8 mouse cellular contexts compared by ENCODE assay signal in the genomic region with DNA sequence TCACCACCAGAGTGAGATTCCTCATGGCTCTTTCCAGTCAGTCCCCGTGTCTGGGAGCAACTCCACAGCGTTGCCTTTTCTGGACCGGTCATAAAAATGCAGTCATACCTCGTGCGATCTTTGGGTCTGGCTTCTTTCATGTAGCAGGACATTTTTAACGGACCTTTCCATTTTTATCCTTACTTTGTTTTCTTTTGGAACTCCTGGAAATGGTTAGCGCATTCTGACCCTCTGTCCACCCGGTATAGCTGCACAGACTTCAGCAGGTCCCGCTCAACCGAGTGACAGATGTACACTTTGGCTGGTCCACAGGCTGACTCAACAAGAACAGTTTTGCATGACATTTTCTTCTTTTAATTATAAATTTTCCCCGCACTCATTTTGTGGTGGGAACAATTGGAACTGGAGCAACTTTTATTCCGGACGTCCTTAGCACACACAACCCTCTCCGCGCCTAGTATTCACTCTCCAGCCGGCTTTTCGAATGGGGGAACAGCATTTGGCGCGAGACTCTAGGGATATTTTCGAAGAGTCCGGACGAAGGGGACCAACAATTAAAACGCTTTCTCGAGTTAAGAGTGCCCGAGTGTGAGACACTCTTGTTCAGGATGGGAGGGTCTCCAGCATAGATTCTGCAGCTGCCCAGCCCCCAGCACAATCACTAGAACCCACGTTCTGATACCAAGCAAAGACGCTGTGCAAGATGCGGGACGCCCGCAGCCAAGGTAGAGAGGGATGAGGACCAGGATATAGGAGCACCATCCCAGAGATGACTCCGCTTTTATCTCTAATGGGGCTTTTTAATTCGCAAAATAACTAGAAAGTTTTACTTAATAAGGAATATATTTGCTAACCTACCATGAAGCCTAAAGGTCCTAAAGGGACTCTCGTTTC. TPM values are rescaled to one million over a fixed set of nuclear protein-coding genes. Genes with fewer than 3 reads are reported as not detected.
DNase-seq lines count a peak whose midpoint lies in the region; ATAC-seq and TF ChIP-seq lines count a peak whose summit lies in the region.

A gene (minus strand): TSS at position 211 of the 894 bp plus-strand sequence.

- peak within 1 kb of the TSS; percentile 93 for H3K27ac ChIP-seq in spleen, adult 2 months (ENCODE audit: insufficient read depth, low read length)
- H3K27ac ChIP-seq in limb, embryonic 10.5 days = peak within 1 kb of the TSS; percentile 79
- H3K27ac ChIP-seq in olfactory bulb, adult 2 months (ENCODE audit: insufficient read depth, low read depth, low read length) = no peak within 1 kb of the TSS

- H3K27me3 ChIP-seq in spleen, adult 2 months (ENCODE audit: control insufficient read depth, insufficient read depth, low read length) = no peaks in the 10 kb centered on the region
- peaks cover 39% of the 10 kb centered on the region for H3K27me3 ChIP-seq in limb, embryonic 10.5 days (ENCODE audit: low read depth, poor library complexity, severe bottlenecking)

- peak within 1 kb of the TSS; percentile 80 for H3K4me3 ChIP-seq in spleen, adult 2 months (ENCODE audit: extremely low read depth, insufficient read depth, insufficient read length)
- peak within 1 kb of the TSS; percentile 66 for H3K4me3 ChIP-seq in limb, embryonic 10.5 days
- H3K4me3 ChIP-seq in olfactory bulb, adult 2 months (ENCODE audit: insufficient read depth, low read depth, low read length) = peak within 1 kb of the TSS; percentile 70

- no peaks in the 10 kb centered on the region for H3K9me3 ChIP-seq in limb, embryonic 10.5 days (replicated peaks)

- no peak for TF ChIP-seq POLR2A in spleen, adult 2 months (IDR thresholded peaks at IDR 0.05; ENCODE audit: low read depth, low read length)
- no peak for TF ChIP-seq POLR2A in olfactory bulb, adult 2 months (IDR thresholded peaks at IDR 0.05; ENCODE audit: insufficient read depth, low read depth, low read length)

- peaks cover 8% of the 10 kb centered on the region; the same call in 1 of the 2 replicates for H3K4me1 ChIP-seq in spleen, adult 2 months (ENCODE audit: control insufficient read depth, insufficient read depth, insufficient read length)
- H3K4me1 ChIP-seq in limb, embryonic 10.5 days = peaks cover 32% of the 10 kb centered on the region
- H3K4me1 ChIP-seq in olfactory bulb, adult 2 months (ENCODE audit: control insufficient read depth, insufficient read depth, low read length) = peaks cover 13% of the 10 kb centered on the region

- peak; percentile 20 for DNase-seq in CD4-positive, CD25-positive, alpha-beta regulatory T cell, adult 2 months (ENCODE audit: low read depth, low spot score)
- no peak for DNase-seq in spleen, adult 2 months (ENCODE audit: low read depth in 1 of 2, low spot score in 2 of 2)
- no peak for DNase-seq in spleen, postnatal 14 days (ENCODE audit: low spot score in 2 of 2)
- DNase-seq in limb, embryonic 10.5 days (ENCODE audit: low spot score) = peak; percentile 49
- DNase-seq in left cerebral cortex, adult 9 months (ENCODE audit: low spot score in 2 of 2) = no peak
- DNase-seq in right cerebral cortex, postnatal 36 days (ENCODE audit: low spot score in 2 of 2) = no peak

- ATAC-seq in CD4-positive, CD25-positive, alpha-beta regulatory T cell, adult 4 months = no peak

- H3K36me3 ChIP-seq in spleen, adult 2 months (ENCODE audit: control insufficient read depth, insufficient read depth, low read length) = peaks cover 2% of the 10 kb centered on the region; the same call in 1 of the 2 replicates
- no peaks in the 10 kb centered on the region for H3K36me3 ChIP-seq in limb, embryonic 10.5 days

- 5% methylated on average over 33 of the region's 33 CpGs for WGBS in spleen, adult 2 months
- WGBS in limb, embryonic 10.5 days = 8% methylated on average over 33 of the region's 33 CpGs
- 7% methylated on average over 33 of the region's 33 CpGs for WGBS in olfactory bulb, adult 2 months

- TF ChIP-seq CTCF in spleen, adult 2 months (IDR thresholded peaks at IDR 0.05; ENCODE audit: extremely low read depth, insufficient read depth, insufficient read length, insufficient replicate concordance) = no peak
- TF ChIP-seq CTCF in olfactory bulb, adult 2 months (IDR thresholded peaks at IDR 0.05; ENCODE audit: insufficient read depth, low read depth, low read length) = no peak

RNA-seq across cellular contexts. Expression of the gene that starts here (rescaled TPM):
- polyA plus RNA-seq in CD4-positive, CD25-positive, alpha-beta regulatory T cell, adult 4 months (2017; shearing (Covaris generic)) = 1 to 10 TPM in 1 of 2 experiments, under 1 TPM in 1; 0.87 to 1.1 TPM
- polyA plus RNA-seq in spleen, adult 2 months (2012; rRNA removed) = 0.16 and 0.54 TPM in 2 replicates
- polyA plus RNA-seq in limb, embryonic 10.5 days (2016; fragmentation: Nextera tagmentation; extraction: Ambion mirVana) = 0.38 TPM in 1 of 2 replicates, not detected in the other
- not detected in 2 replicates for polyA plus RNA-seq in olfactory bulb, adult 2 months (2012; ENCODE audit: insufficient read depth, insufficient read length, low replicate concordance, missing spikeins)

Comparison
In these comparisons a context has a peak if more than half of its experiments do, and no peak if none do; other contexts are left out.
1. Peak in DNase-seq, H3K4me3 ChIP-seq and H3K27ac ChIP-seq in limb, embryonic 10.5 days; RNA of the gene not detected or under 1 TPM.